Mouse (Mus musculus) Patski (cell line): ENCODE results near the gene Armc8. TPM values are rescaled to one million over a fixed set of nuclear protein-coding genes. Genes with fewer than 3 reads are reported as not detected.

Experiments
- ATAC-seq: fragments of 100-300 bp; one replicate; pipeline ENCODE4 v1.8.0; 2021
- CTCF ChIA-PET: fragments of 350-600 bp; sonication (Branson Sonifier 250); formaldehyde crosslinking; loops from one replicate; lab custom pipeline; 2022; ENCODE audit warnings: inconsistent platforms; lab: Charles Lee
- POLR2A ChIA-PET: fragments of 350-600 bp; sonication (Branson Sonifier 250); formaldehyde crosslinking; loops from one replicate; lab custom pipeline; 2022; ENCODE audit warnings: antibody characterized with exemption, inconsistent platforms; lab: Charles Lee
- DNase-seq: peaks from one replicate; pipeline ENCODE4 v3.0.0-alpha.2; 2011; ENCODE audit warnings: low read depth, low spot score
- H3K27me3 ChIP-seq: fragments of 371-371 bp; one replicate; pipeline ENCODE4 v1.5.1; 2021
- CTCF ChIP-seq: fragments of 100-300 bp; IDR thresholded peaks from one replicate; pipeline ENCODE4 v1.5.1; 2021
- in situ Hi-C: fragments of 300-500 bp; cut with MboI; formaldehyde crosslinking; loops from 3 replicates; pipeline ENCODE4 v1.11.1; 2018; ENCODE audit warnings: low pct_unique_long_range_greater_than_20kb, mixed read lengths
- polyA plus RNA-seq: library from polyadenylated mRNA; unstranded; gene quantifications from one replicate; pipeline ENCODE4 v1.2.3, GENCODE M21; 2021

Armc8 gene
- polyA plus RNA-seq, 1 experiment from 2014 or later, result 22.6 TPM

DNA sequence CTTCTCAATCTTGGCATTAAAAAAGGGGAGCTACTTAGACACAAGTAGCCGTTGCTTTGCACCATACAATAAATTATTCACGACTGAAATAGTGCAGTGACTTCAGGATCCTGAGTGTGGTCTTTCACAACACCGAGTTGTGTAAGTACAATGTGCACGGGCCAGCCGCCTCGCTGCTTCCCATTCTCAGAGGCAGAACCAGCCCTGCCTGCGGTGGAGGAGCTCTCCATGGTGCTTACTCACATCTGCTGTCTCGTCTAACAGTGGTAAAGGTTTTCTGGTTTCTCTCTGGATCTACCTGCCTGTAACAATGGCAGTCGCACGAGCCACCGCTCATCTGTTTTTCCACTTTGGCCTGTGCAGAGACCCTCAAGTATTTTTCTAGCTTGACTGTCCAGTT, 5.0 kb downstream of the Armc8 start:
- ATAC-seq, result no peak
- CTCF ChIA-PET, result no interaction called here
- in situ Hi-C loops, result no loop called here

DNA sequence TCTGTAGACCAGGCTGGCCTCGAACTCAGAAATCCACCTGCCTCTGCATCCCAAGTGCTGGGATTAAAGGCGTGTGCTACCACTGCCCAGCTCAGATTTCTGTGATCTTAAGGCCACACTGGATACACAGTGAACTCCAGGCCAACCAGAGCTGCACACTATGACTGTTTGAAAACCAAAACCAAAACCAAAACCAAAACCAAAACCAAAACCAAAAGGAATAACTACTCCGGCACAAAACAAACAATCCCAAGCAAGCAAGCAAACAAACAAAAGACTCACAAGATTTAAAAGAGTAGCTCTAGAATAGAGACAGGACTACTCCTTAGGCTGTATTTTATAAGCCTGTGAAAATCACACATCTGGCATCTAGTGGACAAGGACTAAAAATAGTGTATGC, 8.3 kb downstream of the Armc8 start:
- ATAC-seq (no peak), DNase-seq (no peak)
- no peaks in the 10 kb centered on the region for H3K27me3 ChIP-seq
- in situ Hi-C loops, result no loop called here
- CTCF ChIA-PET, result interaction anchor here (1.0 kb wide), 1 partner anchor 318 kb away, joined by 3 read pairs; no protein-coding TSS in a partner anchor
- TF ChIP-seq CTCF, result no peak
- POLR2A ChIA-PET, result no interaction called here

More for the DNA sequence above, 5.0 kb downstream of the Armc8 start:
- POLR2A ChIA-PET, result no interaction called here
- DNase-seq, result no peak
- TF ChIP-seq CTCF, result no peak
- H3K27me3 ChIP-seq, result no peaks in the 10 kb centered on the region

DNA sequence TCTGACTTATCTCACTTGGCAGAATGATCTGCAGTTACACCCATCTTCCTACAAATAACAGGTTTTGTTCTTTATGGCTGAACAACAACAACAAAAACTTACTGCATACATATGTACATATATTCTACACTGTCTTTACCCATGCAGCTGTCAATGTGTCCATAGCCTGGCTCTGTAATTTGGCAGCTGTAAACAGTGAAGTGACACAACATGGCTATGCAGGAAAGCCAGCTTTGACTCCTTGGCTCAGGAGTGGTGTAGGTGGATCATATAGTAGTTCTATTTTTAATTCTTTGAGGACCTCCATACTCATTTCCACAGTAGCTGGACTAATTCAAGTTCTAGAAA, 9.2 kb downstream of the Armc8 start:
- TF ChIP-seq CTCF, result no peak
- ATAC-seq, result no peak
- ChIA-PET POLR2A (no interaction called here), CTCF (no interaction called here)
- H3K27me3 ChIP-seq, result no peaks in the 10 kb centered on the region
- no peak for DNase-seq
- in situ Hi-C loops, result no loop called here

DNA sequence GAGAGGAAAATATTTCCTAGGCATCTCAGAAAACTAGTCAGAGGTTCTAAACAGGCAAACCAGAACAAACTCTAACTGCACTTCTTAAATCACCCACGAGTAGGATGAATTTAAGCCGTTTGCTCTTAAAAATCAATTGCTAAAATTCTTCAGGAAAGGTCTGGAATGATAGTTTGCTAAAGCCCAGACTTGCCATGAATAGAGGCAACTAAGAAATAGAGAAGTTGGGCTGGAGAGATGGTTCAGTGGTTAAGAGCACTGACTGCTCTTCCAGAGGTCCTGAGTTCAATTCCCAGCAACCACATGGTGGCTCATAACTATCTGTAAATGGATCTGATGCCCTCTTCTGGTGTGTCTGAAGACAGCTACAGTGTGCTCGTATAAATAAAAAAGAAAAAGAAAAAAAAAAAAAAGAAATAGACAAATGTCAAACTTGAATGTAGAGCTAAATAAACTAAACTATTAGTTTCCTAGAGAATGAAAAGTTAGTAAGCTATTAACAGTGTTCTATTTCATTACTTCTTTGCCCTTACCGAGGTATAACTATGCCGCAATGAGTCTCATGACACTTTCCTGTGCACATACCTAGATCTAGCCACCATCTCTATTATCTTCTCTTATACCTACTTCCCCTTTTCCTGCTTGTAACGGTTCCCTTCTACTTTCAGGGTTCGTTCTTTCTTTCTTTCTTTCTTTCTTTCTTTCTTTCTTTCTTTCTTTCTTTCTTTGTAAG, 9.7 kb downstream of the Armc8 start:
- DNase-seq, result no peak
- CTCF ChIA-PET, result no interaction called here
- POLR2A ChIA-PET, result no interaction called here
- in situ Hi-C loops, result no loop called here
- no peaks in the 10 kb centered on the region for H3K27me3 ChIP-seq
- ATAC-seq, result no peak
- TF ChIP-seq CTCF, result no peak

DNA sequence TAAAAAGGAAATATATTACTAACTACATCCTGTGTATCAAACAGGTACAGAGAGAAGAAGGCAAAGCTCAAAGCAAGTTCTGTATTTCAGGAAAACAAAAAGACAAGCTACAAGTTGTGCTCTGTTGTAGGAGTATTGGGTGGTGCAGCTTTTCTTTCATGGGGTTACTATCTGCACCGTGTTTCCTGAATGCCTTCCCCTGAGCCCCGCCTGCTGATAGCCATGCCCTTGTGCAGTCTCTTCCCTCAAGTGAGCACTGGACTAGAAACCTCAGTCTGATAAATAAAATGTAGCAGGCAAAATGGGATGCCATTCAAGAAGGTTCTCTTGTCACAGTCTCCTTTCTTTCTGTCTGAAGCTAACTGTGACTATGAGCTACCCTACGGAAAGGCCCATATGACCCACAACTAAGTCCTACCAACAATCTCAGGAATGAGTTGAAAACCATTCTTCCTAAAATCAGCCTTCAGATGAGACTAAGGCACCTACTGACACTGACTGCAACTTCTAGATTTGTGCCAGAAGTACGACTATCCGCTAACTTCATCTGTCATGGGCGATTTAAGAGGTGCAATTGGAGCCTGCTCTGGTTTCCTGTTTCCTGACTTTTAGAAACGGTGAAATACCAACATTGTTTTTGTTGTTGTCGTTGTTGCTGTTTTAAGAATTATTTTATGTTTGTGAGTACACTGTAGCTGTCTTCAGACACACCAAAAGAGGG, 11.0 kb downstream of the Armc8 start:
- no peak for DNase-seq
- in situ Hi-C loops, result no loop called here
- ATAC-seq, result no peak
- TF ChIP-seq CTCF, result no peak
- ChIA-PET CTCF (interaction anchor here (0.9 kb wide), 1 partner anchor 23 kb away, joined by 3 read pairs; no protein-coding TSS in a partner anchor), POLR2A (no interaction called here)
- no peaks in the 10 kb centered on the region for H3K27me3 ChIP-seq

DNA sequence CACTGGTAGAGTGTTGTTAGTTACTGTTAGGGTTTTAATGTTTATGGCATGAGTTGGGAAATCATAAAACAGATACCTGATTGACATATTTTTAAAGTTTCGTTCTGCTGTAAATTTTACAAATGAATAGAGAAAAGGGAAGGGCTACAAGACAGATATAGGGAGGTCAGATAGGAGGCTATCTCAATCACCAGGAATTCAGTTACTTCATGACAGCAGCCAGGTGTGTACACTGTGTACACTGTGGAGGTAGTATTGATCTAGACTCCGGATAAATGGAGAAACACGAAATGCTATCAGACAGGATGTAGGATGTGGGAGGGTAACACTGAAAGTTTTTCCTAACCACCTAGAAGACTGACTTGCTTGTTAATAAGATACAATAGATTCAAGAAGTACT, 13.4 kb downstream of the Armc8 start:
- no peaks in the 10 kb centered on the region for H3K27me3 ChIP-seq
- POLR2A ChIA-PET, result no interaction called here
- in situ Hi-C loops, result no loop called here
- CTCF ChIA-PET, result no interaction called here
- ATAC-seq (no peak), DNase-seq (no peak)
- no peak for TF ChIP-seq CTCF

DNA sequence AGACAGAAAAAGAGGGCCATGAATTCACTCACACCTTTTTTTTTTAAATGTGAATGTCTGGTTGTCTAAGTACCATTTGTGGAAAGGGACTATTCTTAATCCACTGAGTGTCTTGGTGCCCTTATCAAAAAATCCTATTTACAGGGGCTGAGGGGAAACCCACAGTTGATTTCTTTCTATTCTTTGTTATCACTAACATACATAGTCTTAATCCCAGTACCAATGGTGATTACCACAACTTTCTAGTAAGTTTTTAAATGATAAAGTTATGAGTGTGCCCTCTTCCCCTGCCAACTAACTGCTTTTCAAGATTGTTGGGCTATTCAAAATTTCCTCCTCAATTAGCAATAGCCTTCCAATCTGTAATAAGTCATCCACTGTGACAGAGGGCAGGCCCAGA, 14.6 kb downstream of the Armc8 start:
- ATAC-seq (no peak), DNase-seq (no peak)
- CTCF ChIA-PET, result no interaction called here

DNA sequence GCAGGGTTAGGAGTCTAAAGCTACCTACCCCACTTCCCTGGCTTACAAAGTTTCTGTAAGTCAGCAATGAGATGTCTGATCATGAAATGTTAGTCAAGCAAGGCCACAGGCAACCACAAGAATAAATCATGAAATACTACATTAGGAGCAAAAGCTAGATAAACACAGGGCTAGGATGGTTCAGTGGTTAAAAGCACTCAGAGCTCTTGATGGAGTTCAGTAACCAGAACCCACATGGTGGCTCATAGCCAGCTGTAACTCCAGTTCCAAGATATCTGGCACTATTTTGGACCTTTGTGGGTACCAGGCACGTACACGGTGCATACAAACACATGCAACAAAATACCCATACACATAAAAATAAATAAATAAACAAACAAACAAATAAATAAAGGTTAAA, 15.7 kb downstream of the Armc8 start:
- in situ Hi-C loops, result no loop called here
- ATAC-seq (peak; percentile 94), DNase-seq (no peak)
- no peaks in the 10 kb centered on the region for H3K27me3 ChIP-seq
- ChIA-PET CTCF (interaction anchor here (0.9 kb wide), 1 partner anchor 19 kb away, joined by 3 read pairs; no protein-coding TSS in a partner anchor), POLR2A (no interaction called here)
- no peak for TF ChIP-seq CTCF

More for the DNA sequence above, 14.6 kb downstream of the Armc8 start:
- no peaks in the 10 kb centered on the region for H3K27me3 ChIP-seq
- POLR2A ChIA-PET, result no interaction called here
- no peak for TF ChIP-seq CTCF
- in situ Hi-C loops, result no loop called here

DNA sequence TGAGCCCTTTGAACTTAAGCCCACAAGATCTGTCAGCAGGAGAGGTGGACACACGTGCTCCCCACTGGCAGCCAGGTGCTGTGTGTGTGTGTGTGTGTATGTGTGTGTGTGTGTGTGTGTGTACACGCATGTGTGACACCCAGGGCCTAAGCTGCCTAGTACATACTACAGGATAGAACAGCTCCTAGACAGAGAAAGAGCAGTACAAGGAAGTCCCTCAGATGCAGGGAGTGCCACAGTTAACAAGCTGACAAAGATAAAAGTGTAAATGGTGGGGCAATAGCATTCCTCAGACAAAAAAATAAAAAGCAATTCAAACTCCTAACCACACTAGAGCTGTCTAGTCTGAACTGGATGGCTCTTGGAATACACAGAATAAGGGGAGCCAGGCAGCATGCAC, 16.6 kb downstream of the Armc8 start:
- in situ Hi-C loops, result no loop called here
- DNase-seq, result no peak
- no peak for TF ChIP-seq CTCF
- ChIA-PET CTCF (interaction anchor here (0.5 to 1.3 kb wide), 2 partner anchors 14 to 97 kb away, joined by 3 read pairs; no protein-coding TSS in a partner anchor), POLR2A (no interaction called here)
- no peak for ATAC-seq
- no peaks in the 10 kb centered on the region for H3K27me3 ChIP-seq

DNA sequence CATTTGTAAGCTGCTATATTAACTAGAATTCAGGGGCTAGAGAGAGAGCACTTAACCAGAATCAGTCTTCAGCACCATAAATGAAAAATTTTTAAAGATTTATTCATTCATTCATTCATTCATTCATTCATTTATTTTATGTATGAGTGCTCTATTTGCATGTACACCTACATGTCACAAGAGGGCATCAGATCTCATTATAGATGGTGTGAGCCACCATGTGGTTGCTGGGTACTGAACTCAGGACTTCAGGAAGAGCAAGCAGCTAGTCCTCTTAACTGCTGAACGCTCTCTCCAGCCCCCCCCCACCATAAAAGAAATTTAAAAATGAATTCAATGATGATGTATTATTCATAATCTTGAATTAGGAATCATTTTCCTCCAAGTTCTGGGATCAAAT, 22.4 kb downstream of the Armc8 start:
- ChIA-PET POLR2A (no interaction called here), CTCF (no interaction called here)
- DNase-seq (no peak), ATAC-seq (no peak)
- in situ Hi-C loops, result no loop called here
- H3K27me3 ChIP-seq, result no peaks in the 10 kb centered on the region
- peak; percentile 42 for TF ChIP-seq CTCF

DNA sequence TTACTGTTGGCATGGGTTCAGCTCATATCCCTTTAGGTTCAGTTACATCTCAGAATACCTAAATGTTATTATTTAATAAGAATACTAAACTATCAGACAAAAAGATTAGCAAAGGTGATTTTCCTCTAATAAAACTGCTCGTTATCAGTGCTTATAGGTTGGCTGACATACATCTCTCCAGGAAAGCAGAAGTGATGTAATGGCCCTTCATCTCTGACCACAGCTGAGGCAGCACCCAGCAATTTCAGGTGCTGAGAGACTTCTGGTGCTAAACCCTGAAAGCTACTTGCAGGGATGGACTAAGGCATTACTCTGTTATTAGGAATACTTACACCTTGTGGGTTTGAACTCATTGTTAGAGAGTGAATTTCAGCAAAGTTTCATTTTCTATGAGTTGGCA, 36.8 kb downstream of the Armc8 start:
- DNase-seq, result no peak
- H3K27me3 ChIP-seq, result no peaks in the 10 kb centered on the region
- TF ChIP-seq CTCF, result no peak
- in situ Hi-C loops, result no loop called here
- no peak for ATAC-seq
- POLR2A ChIA-PET, result no interaction called here
- CTCF ChIA-PET, result no interaction called here
